Mouse (Mus musculus): Measurements from ENCODE around the gene Twf2.

Twf2 gene

DNA sequence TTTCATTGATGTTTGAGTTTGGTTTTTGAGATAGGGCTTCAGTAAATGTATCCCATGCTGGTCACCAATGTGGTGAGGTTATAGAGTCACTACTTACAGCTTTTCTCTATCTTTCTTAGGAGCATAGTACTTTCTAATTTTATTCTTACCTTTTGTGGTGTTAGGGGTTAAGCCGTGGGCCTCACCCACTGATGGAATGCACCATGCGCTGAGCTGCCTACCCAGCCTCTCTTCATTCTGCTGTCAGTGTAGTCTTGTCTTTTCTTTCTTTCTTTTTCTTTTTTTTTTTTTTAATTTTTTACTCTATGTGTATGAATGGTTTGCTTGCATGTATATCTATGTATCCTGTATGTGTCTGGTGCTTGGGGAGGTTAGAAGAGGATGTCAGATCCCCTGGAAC is 23.5 kb upstream of the Twf2 start:
- no peak for DNase-seq

GRCm38 (mm10) chr9:106179964-106180363 is 22.9 kb upstream of the Twf2 start:
- no peak for DNase-seq

DNA sequence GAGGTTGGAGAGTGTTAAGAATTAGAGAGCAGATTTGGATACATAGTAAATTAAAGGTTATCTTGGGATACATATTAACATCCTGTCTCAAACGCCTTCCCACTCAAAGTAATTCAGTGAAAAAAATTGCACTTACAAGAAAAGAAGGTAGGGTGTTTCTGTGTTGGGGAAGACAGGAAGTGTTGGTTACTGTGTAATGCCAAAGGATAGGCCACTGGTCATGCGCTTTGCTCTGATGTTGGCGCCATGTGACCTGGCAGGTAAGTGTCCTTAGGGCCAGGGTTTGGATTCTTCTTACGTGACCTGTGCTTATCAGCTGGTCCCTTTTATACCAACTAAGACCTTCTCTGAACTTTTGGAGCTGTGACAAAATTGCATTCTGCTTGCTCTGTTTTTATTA is 20.8 kb upstream of the Twf2 start:
- DNase-seq: no peak

DNA sequence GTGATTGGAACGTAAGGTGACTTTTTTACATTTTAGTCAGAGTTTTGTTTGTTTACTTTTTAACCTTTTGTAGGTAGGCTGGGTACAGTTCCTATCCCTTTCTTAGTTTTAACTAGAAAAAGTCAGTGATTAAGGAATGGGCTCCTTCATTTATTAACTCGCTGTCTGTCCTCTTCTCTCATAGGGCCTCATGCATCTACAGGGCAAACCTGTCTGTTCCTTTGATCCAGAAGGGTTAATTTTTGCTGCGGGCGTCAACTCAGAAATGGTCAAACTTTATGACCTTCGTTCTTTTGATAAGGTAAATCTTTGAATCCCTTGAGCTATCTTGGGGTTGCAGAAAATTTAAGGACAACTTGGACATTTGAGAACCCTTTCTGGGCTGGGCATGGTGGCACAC is 18.9 kb upstream of the Twf2 start:
- no peak for DNase-seq

DNA sequence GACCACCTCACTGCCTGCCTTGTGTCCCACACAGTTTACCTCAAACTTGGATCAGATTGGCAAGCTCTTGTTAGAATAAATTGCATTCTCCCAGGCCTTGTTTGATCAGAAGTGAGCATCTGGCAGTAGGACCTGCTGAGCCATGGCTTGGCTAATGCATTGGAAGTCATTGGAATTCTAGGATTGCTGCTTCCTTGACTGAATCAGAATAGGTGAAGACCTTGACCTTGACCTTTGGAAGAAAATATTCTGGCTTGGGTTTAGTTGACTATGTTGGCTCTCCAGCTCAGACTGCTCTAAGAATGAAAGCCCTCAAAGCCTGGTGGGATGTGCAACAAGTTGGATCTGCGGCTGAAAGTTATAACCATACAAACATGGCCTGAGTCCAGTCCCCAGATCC is 11.6 kb upstream of the Twf2 start:
- DNase-seq: no peak

DNA sequence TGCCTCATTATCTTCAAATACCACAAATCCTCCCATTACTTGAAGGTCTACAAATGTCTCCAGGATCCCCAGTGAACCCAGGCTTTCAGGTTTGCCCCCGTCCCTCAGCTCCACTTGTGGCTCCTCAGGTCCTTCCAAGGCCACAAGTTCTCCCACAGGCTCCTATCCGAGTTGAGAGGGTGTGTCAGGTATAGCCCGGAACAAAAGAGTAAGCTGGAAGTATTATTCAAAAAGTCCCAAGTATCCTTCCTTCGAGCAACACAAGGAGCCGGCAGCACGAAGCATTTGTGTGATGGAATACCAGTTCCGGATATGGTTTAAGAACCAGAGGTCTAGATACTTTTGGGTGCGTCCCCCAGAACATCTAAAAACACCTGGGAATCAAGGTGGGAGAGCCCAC is 10.9 kb upstream of the Twf2 start:
- no peak for DNase-seq

- no peak for DNase-seq
These were observed 9.9 kb upstream of the Twf2 start for GRCm38 (mm10) chr9:106192998-106193397.

DNA sequence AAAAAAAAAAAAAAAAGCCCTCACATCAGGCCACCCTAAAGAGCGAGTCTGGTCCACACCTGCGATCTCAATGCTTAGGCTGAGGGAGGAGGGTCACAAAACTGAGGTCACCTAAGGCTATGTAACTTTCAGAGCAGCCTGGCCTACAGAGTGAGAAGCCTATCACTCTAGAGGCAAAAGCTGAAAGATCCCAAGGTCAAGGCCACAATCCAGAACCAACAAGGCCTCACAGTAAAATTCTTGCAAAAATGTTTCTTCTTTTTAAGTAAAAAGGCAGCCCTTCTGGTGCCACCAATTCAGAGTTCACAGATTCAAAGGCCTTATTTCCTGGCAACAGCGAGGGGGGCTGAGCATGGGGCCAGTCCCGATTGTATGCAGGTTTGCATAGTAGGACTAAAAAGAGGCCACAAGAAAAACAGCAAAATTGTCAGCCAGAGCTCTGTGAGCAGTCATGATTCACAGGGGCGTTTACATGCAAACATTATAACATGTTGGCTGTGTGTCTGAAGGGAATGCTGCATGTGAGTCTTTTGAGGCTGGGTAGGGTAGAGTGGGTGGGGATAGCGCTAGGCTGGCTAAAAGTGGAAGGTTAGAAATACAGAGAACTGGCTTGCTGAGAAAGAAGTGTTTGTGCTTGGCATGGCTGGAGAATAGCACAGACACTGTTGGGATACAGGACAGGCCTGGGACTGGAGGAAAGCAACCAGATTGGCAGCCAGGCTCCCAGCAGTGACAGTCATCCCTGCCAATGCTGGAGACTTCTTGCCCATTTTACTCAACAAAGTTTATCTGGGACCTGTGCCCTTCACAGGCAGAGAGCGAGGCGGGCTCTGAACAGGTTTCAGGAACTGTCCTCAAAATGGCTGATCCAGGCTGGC is 8.7 kb upstream of the Twf2 start:
- DNase-seq: no peak

GRCm38 (mm10) chr9:106195693-106196092 is 7.2 kb upstream of the Twf2 start:
- DNase-seq: no peak

GRCm38 (mm10) chr9:106197081-106197713 is 5.7 kb upstream of the Twf2 start:
- no peak for DNase-seq

DNA sequence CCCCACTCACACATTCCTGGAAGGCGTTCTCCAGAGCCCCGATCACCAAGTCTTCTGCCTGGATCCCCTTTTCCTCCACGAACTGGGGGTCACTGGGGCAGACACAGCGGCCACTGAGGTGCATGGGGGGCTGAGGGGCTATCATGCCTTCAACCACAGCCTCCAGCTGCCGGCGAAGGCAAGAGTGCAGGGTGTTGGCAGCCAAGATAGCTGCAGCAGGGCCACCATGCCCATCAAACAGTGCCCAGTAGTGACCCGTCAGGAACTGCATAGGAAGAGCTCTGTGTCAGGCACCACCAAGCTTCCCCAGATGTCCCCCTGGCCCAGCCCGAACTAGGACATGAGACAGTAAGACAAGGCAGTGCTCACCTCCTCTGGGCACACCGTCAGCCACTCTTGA is 5.2 kb upstream of the Twf2 start:
- DNase-seq: no peak

- DNase-seq: peak; percentile 88
These were observed 3.9 kb upstream of the Twf2 start for GRCm38 (mm10) chr9:106198962-106199458.

GRCm38 (mm10) chr9:106199535-106200272 is 3.2 kb upstream of the Twf2 start, which contains the start of gene Ppm1m:
Ppm1m (minus strand) TSS chr9:106199746.
- no peak for DNase-seq

- DNase-seq: no peak
These were observed 1.0 kb upstream of the Twf2 start for GRCm38 (mm10) chr9:106201895-106202294.

DNA sequence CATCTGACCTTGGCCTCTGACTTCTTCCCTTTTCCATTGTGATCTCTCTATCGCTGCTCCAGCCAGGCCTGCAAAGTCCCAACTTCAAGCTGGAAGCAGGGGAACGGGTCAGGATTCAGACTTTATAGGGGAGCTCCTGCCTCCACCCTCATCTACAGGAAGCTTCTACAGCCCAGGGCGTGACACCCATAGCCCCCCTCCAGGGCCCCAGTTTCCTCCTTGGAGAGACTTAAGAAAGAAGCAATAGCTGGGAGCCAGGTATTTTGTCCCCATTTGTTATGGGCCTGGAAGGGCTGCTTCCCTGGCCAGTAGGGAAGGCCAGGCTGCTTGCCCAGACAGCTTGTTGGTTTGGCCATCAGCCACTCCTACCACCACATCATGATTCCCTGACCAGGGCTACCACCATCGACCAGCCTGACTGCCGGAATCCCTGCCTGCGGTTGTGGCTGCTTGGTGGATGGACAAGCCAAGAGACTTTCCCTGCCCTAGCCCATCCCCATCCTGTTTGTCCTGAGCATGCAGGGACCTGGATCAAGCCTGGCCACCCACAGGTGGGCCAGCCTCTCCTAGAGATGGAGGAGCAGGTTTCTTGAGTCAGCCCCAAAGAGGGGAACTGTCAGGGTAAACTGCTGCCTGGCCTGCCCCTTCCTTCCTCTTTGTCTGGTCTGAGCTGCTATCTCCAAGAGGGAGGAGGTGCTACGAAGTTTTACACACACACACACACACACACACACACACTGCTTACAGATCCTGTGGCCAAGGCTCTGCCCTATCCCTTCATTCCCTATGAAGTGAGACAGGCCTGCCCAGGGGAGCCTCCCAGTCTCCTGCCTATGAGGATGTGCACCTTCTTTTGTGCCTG is 1.3 kb downstream of the Twf2 start:
- DNase-seq: no peak

DNA sequence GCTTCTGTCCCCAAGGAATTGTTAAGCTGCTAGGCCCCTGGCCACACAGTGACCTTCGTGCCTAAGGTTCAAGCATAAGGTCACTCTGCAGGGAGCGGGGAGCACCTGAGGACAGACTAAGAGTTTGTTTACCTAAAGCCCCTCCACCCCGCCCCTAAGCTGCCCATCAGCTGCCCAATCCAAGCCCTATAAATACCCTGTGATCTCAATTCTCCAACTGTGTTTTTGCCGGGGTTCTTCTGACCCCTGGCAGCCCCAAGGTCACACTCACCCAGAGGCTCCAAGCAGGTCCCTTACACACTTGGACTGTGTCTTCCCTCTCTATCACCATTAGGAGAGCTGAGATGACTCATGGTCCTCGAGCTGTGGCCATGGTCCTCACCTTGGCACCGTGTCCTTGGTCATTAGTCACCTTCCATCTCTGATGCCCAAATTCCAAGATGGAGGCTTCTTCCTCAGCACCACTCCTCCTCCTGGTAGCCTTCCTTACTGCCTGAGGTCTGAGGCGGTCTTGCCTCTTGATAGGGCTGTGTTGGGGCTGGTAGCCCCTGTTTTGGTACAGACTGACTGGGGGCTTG is 2.9 kb downstream of the Twf2 start:
- no peak for DNase-seq

DNA sequence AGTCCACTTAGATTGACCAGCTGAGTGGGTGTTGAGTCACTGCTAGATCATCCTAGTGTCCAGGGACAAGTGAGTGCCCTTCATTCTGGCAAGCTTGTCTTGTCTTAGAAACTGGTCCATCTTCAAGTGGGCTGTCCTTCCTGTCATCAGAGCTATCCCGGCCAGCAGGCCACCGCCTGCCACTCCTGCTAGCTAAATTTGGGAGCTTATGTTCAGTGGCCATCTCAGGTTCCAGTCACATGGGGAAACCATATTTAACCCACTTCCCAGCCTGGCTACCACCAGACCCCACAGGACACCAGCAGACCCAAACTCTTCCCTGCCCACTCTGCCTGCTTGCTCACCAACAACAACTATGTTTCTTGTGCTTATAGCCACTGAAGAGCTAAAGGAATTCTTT is 3.6 kb downstream of the Twf2 start:
- DNase-seq: no peak

GRCm38 (mm10) chr9:106208181-106208580 is 5.3 kb downstream of the Twf2 start:
- no peak for DNase-seq

DNA sequence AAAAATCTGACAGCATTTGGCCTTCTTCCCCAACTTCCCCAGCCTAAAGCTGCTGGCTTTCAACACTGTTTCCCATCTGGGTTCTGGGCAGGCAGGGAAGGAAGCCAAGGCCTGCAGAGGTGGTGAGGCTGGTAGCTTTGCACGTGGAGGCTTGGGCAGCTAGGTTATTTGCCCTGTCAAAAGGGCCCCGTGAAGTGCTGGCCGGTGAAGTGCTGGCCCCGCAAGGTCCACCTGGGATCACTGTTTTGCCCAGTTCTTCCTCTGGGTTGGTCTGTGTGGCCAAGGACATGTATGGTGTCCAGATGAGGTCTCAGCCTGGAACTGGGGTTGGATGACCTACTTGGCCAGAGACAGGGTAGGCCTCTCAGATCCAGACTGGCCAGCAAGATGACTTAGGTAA is 7.0 kb downstream of the Twf2 start:
- DNase-seq: no peak

DNA sequence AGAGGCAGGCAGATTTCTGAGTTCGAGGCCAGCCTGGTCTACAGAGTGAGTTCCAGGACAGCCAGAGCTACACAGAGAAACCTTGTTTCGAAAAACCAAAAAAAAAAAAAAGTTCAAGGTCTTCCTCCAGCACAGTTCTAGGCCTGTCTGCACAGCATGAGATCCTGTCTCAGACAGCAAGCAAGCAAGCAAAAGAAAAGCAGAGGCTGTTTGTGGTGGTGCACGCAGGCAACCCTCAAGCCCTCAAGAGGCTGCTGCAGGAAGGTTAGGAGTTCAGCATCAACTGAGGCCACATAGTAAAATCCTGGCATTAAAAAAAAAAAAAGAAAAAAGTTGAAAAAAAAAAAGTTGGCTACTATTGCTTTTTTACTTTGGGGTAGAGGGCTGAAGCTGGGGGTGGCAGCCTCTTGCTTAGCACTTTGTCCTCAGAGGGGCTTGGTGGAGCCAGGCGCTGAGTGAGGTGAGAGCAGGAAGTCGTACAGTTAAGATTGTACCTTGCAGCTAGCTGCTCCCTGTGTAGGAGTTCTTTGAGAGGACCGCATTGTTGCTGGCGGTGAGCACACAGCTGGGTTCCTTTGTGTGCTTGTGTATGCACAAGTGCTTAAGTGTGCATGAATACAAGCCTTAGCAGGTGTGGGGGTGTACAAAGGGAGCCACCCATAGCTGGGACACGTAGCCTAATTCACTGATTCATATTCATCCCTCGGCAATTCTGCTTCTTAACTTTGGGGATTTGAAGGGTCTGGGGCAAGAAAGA is 8.1 kb downstream of the Twf2 start:
- no peak for DNase-seq
